Mouse (Mus musculus) heart, adult 18-20 months (tissue): Measurements from ENCODE around the gene Rabep2. TPM values are rescaled to one million over a fixed set of nuclear protein-coding genes. Genes with fewer than 3 reads are reported as not detected.
A peak's percentile ranks its signal among the peaks of the same experiment; 100 is the strongest.
"Not testable (repeated sequence)": the region's sequence is repeated elsewhere in the genome, so short reads cannot be mapped to it uniquely, and the experiment has no call there.

Experiments
- DNase-seq, 2 experiments: peaks; one replicate each; pipeline ENCODE4 v3.0.0; 2021 to 2022; ENCODE audit warnings: mixed read lengths in 1 of 2
- total RNA-seq, 2 experiments: library from RNA; stranded (reverse); gene quantifications; 2 replicates each; pipeline ENCODE4 v1.2.3; 2021

The Rabep2 gene
- total RNA-seq, 2 experiments from 2014 or later, result 5.5 to 7.5 TPM

- DNase-seq, result peak in 1 of 2 experiments; percentile 33
Observed at GRCm38 (mm10) chr7:126464121-126464520, 35.6 kb downstream of the Rabep2 start.

- peak in 1 of 2 experiments; percentile 34 for DNase-seq
Observed at GRCm38 (mm10) chr7:126464836-126465235, 36.3 kb downstream of the Rabep2 start.

DNA sequence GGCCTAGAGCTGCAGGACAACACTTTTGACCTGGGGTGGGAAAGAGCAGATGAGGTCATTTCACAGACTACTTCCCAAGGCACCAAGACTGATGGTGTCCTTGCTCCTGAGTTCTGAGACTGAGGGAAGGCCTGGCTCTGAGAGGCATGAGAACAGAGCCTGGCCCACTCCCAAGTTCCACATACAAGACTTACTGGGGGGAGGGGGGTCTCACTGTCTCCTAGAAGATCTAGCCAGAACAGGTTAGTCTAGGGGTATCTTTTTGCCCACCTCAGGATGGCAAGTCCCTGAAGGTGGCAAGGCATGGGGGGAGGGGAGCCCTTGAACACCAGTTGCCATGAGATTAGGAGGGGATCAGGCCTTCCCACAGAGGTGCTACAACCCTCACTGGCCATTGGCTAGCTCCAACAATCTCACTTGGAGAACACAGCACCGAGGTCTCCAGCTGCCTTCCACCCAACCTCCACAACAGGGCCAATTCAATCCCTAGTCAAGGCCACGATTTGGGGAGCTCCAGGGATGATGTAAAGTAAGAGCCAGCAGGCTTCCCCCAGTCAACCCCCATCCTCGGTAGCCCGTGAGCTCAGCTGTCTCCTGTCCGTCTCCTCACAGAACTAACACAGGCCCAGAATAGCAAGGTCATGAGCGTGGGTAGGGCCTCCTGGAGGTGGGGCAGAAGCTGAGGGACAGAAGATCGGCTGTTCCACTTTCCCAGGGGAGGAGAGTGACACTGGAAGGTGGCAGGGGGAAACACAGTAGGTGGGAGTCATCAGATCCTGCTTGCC, 36.9 kb downstream of the Rabep2 start:
- peak; percentile 47 to 66 for DNase-seq

DNA sequence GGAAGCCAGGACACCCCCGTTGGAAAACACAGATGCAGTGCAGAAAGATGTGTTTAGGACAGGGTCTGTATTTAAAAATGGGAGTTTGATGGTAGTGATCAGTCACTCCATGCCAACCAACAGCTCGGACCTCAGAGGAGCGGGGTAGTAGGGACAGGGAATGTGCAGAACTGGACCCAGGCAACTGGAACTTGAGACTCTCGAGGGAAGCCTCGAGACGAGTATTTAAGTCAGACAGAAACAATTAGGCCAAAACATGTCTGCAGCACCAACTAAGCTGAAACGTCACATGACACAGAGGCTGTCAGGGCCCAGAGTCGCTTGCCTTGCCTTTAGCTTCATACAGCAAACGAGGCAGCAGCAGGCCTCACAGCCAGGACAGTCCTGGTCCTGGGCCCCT, 37.6 kb downstream of the Rabep2 start:
- DNase-seq, result no peak

GRCm38 (mm10) chr7:126466707-126467106, 38.1 kb downstream of the Rabep2 start:
- DNase-seq, result no peak

DNA sequence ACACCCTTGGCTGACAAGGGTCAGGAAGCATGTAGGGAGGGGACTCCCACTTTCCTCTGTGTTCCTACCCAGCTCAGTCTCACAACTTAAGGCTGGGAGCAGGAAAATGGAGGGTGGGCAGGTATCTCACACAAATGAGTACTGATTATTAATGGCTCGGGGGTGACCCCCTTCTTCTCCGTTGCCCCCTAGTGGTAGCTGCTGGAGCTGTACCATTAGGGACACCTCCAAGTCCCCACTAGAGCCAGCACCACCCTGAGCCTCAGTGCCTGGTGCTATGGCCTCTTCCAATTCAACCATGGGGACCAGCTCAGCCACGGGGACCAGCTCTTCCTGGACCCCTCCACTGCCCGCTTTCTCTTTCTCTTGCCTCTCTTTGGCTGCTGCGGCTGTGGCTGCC, 38.7 kb downstream of the Rabep2 start:
- DNase-seq, result peak; percentile 39 to 64

- no peak for DNase-seq
Observed at GRCm38 (mm10) chr7:126467834-126468627, 39.5 kb downstream of the Rabep2 start.

DNA sequence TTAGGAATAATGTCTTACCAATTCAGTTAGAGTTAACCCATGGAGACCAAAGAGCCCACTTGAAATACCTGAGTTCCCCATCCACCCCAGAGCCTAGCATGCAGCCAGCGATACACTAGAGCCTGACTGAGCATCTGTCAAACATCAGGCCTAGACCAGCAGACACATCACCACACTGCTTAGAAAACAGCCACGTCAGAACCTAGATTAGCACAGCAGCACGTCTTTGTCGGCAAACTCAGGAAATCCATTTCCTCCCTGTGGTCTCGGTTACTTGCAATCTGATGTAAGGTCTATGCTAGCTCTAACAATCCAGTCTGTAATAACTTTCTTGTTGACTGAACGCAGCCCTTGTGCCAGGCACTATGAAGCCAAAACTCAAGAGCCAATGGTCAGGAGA, 41.5 kb downstream of the Rabep2 start:
- no peak for DNase-seq

DNA sequence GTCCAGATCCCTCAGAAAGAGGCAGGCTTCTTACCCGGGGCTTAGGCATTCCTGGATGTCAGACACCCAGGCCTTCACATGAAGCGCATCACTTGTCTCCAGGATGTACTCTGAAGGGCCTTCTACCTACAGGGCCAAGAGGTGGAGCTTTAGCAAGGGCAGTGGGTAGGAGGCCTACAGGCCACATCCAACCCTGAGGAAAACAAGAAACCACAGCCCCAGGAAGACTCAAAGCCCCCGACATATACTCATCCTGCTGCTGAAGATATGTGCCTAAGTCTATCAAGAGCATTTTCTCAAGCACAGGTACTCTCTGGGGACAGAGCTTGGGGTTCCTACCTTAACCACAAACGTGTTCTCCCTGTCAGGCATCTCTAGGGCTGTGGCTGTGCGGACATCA, 42.8 kb downstream of the Rabep2 start:
- no peak for DNase-seq

- no peak for DNase-seq
Observed at GRCm38 (mm10) chr7:126471853-126472252, 43.3 kb downstream of the Rabep2 start.

DNA sequence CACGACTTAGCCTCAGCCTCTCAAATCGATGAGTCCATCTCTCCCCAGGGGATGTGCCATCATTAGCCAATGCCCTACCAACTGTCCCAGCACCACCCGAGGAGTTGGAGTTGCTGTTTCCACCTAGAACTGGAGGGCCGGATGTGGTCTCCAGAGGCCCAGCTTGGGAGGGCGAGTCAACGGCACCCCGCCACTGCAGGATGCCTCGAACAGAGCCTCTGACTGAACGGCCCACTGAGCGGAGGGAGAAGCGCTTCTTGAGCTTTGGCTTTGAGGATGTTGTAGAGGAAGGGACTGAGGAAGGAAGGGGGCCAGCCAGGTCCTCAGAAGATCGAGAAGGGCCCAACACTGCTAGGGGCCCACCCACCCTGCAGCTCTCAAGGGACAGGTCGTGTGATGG, 43.7 kb downstream of the Rabep2 start:
- DNase-seq, result no peak

- DNase-seq, result no peak
Observed at GRCm38 (mm10) chr7:126472713-126473112, 44.2 kb downstream of the Rabep2 start.

- DNase-seq, result no peak
Observed at GRCm38 (mm10) chr7:126473470-126474086, 45.0 kb downstream of the Rabep2 start.

DNA sequence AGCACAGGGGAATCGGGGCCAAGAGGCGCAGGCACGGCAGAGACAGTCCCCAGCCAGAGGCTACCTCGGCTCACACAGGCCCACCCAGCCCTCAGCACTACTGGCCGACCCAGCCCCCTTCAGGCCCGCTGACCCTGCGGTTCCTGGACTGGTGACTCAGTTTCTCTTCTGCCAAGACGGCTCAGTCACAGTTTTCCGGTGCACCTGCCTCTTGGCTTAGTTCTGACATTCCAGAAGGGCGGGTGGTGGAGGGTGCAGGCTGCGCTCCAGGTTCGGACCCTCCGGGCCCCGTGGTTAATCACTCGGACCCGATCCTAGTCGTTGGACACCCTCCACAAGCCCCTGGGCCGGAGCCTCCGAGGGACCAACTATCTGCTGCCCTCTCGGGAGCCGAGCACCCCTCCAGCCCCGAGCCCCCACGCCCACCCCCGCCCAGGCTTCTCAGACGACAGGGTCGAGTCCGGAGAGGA, 46.0 kb downstream of the Rabep2 start:
- peak in 1 of 2 experiments; percentile 38 for DNase-seq

GRCm38 (mm10) chr7:126474993-126475581, 46.5 kb downstream of the Rabep2 start, which contains the start of gene Sh2b1:
Gene Sh2b1 (minus strand): TSS chr7:126475424.
- peak; percentile 92 for DNase-seq

DNA sequence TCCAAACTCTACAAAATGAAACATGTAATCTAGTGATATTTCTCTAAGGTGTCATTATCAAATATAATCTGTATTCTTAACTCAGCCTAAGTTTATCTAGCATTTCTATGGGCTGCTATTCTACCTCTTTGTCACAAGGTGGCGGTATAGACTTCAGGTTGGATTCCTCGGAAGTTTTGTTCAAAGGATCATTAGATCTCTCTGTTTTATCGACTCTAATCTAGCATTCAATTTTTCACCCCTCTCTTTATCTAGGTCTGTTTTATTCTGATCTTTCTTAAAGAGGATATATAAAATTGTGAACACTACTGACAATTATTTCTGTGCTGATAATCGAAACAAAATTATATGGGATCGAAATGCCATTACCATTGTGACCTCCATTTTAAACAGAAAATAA, 53.1 kb downstream of the Rabep2 start:
- DNase-seq, result no peak

- peak; percentile 88 to 94 for DNase-seq
Observed at GRCm38 (mm10) chr7:126482392-126482871, 53.9 kb downstream of the Rabep2 start.

DNA sequence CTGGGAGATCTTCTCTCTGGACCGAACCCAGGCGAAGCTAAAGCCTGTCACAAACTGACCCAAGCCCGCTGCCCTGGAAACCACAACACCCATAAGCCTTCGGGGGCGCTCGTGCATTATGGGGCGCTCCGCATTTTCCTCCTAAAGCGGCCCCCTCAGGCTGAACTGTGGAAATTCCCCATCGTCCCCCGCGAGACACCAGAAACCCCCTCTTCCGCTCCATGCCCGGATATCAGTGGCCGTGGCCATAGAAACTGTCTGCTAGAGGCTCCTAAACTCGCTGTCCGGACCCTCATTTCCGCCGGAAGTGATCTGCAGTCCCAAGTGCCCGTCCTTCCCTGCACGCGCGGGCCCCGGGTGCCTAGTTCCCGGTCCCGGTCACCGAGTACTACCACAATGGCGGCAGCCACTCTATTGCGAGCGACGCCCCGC, 58.5 kb downstream of the Rabep2 start, which contains the start of gene Tufm:
Gene Tufm (plus strand): TSS at position 310 of the 432 bp plus-strand sequence.
- DNase-seq, result peak; percentile 95 to 99

- not testable (repeated sequence) for DNase-seq
Observed at GRCm38 (mm10) chr7:126487617-126488385, 59.2 kb downstream of the Rabep2 start.

DNA sequence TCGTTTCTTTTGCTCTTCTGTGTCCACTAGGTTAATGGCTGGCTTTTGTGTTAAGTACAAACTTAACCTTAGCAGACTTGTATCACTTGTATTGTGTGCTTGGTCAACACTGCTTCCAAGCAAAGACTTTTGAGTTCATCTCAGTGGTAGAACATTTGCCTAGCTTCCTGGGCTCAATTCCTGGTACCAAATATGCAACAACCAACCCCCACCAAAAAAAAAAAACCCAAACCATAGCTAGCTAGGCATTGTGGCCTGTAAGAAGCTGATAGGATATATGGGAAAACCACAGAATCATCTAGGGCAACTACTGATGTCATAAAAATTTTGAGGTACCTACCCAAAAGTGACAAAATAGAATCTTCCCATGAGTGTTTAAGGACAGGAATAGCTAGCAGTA, 62.4 kb downstream of the Rabep2 start:
- DNase-seq, result no peak

DNA sequence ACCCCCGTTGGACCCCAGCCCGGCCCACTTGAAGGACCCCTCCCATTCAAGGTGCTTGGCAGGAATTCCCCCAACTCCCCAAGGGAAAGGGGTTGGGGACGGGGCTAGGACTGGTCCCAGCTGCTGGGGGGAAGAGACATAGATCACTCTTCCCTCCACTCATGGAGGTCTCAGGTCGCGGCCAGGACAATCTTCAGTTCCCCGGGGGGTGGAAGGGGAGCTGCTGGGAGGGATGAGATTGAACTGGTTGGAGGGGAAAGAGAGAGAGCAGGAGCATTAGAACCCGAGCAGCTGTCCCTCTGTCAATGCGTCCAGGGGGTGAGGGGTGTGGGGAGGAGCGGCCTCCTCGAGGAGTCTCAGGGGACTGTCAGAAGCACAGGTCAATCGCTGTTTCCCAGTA, 63.4 kb downstream of the Rabep2 start:
- DNase-seq, result no peak
